19 mouse cellular contexts compared by ENCODE assay signal in the genomic region with DNA sequence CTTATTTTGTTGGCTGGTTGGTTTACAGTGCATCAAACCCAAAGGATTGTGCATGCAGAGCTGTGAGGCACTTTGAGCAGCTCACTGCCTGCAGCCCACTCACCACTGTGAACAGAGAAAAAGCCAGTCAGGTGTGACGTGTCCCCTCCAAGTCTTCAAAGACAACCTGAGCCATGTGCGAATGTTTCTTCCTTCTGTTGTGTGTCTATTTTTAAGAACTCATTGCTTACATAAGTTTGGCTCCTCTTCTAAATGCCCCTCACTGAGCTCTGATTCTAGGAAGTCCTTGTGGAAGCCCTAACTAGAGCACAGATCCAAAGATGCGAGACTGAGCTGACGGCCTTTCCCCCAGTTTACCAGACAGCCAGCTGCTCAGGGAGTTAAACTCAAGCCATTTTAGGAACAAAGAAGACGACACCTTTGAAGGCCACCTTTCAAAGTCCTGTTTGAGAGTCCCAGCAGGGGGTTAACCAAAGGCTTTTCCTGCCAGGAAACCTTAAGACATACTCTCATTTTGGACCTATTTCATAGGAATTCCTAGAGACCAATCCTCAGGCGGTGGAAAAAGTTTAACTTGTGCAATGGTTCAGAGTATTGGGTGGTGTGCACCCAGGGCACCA. TPM values are rescaled to one million over a fixed set of nuclear protein-coding genes. Genes with fewer than 3 reads are reported as not detected.
DNase-seq lines count a peak whose midpoint lies in the region; ATAC-seq and TF ChIP-seq lines count a peak whose summit lies in the region.
"Had no signal": no experiment of that assay in that cellular context is flagged by ENCODE, and none has a peak within 500 bp of the region (broad histone marks: within the 10 kb centered on the region; RNA-seq: fewer than 3 reads in every experiment).

No protein-coding gene starts in this region.

- DNase-seq in heart, adult 11 months = peak; percentile 74
- DNase-seq in left cerebral cortex, postnatal 36 days (ENCODE audit: low spot score in 2 of 2) = peak; percentile 27 to 29
- no peak for DNase-seq in left cerebral cortex, postnatal 4 days
- peak; percentile 31 for DNase-seq in ES-E14 (ENCODE audit: low read depth, low spot score)
- DNase-seq in brain, adult 2 months (ENCODE audit: low read depth, low spot score) = peak; percentile 79
- no peak for DNase-seq in heart, embryonic 10.5 days (ENCODE audit: low spot score)
- DNase-seq: cerebellum, adult 9-11 months; embryo, embryonic 11 days; kidney, adult 18-20 months; lung, postnatal 10 days had no signal

- H3K36me3 ChIP-seq in heart, embryonic 11.5 days (ENCODE audit: control insufficient read depth, insufficient read depth, low read length) = no peaks in the 10 kb centered on the region
- no peaks in the 10 kb centered on the region for H3K36me3 ChIP-seq in ES-E14 (ENCODE audit: control insufficient read depth, insufficient read depth, low read length, poor library complexity, severe bottlenecking)
- H3K36me3 ChIP-seq in heart, embryonic 10.5 days = peaks cover 10% of the 10 kb centered on the region; the same call in 1 of the 2 replicates
- H3K36me3 ChIP-seq: stomach, embryonic 15.5 days had no signal

- WGBS in heart, embryonic 11.5 days (ENCODE audit: insufficient replicate concordance) = 82% methylated on average over 6 of the region's 6 CpGs
- 75% methylated on average over 6 of the region's 6 CpGs for WGBS in heart, embryonic 10.5 days

- in situ Hi-C loops in ES-E14 (cut with MboI; ENCODE audit: low sequenced_read_pairs in 2 of 2, unreplicated experiment in 2 of 2) = no loop called here

- no peaks in the 10 kb centered on the region for H3K9me3 ChIP-seq in heart, embryonic 11.5 days (replicated peaks; ENCODE audit: control insufficient read depth, low read length)
- no peaks in the 10 kb centered on the region for H3K9me3 ChIP-seq in ES-E14 (ENCODE audit: control insufficient read depth, insufficient read depth, low read depth, low read length)
- no peaks in the 10 kb centered on the region for H3K9me3 ChIP-seq in heart, embryonic 10.5 days
- H3K9me3 ChIP-seq: G1E; heart, embryonic 15.5 days; limb, embryonic 15.5 days; stomach, embryonic 15.5 days had no signal

- H3K9ac ChIP-seq in heart, embryonic 11.5 days (ENCODE audit: low read depth, low read length) = no peak overlapping the region
- H3K9ac ChIP-seq in ES-E14 (ENCODE audit: insufficient read depth, low read depth, low read length, poor library complexity, severe bottlenecking) = no peak overlapping the region
- H3K9ac ChIP-seq: heart, embryonic 15.5 days; limb, embryonic 15.5 days; stomach, embryonic 15.5 days had no signal

- intact Hi-C loops in left cerebral cortex, postnatal 36 days (cut with DNase I) = loop anchor here (5.0 to 10.0 kb wide), 2 partner anchors 93 to 731 kb away; a partner anchor contains a TSS
- intact Hi-C loops in left cerebral cortex, postnatal 4 days (cut with DNase I) = loop anchor here (10.0 kb wide), 1 partner anchor 181 kb away; no protein-coding TSS in a partner anchor

- H3K27ac ChIP-seq in heart, embryonic 11.5 days (ENCODE audit: low read depth, low read length) = no peak overlapping the region
- no peak overlapping the region for H3K27ac ChIP-seq in ES-E14 (ENCODE audit: insufficient read depth, low read depth, low read length, poor library complexity, severe bottlenecking)
- no peak overlapping the region for H3K27ac ChIP-seq in heart, embryonic 10.5 days
- H3K27ac ChIP-seq: heart, embryonic 15.5 days; hindbrain, postnatal 0 days; limb, embryonic 15.5 days; stomach, embryonic 15.5 days had no signal

- no peak overlapping the region for H3K4me3 ChIP-seq in heart, embryonic 11.5 days (ENCODE audit: low read depth, low read length)
- no peak overlapping the region for H3K4me3 ChIP-seq in ES-E14 (ENCODE audit: insufficient read depth in 1 of 2, low read depth in 1 of 2, low read length in 2 of 2, poor library complexity in 1 of 2, severe bottlenecking in 1 of 2)
- no peak overlapping the region for H3K4me3 ChIP-seq in heart, embryonic 10.5 days
- H3K4me3 ChIP-seq: heart, embryonic 15.5 days; limb, embryonic 15.5 days; stomach, embryonic 15.5 days had no signal

- no peaks in the 10 kb centered on the region for H3K27me3 ChIP-seq in heart, embryonic 11.5 days (ENCODE audit: control insufficient read depth, insufficient read depth, low read length)
- no peaks in the 10 kb centered on the region for H3K27me3 ChIP-seq in heart, embryonic 10.5 days (ENCODE audit: insufficient read depth, poor library complexity, severe bottlenecking)
- H3K27me3 ChIP-seq: heart, embryonic 15.5 days; limb, embryonic 15.5 days; stomach, embryonic 15.5 days had no signal

- ATAC-seq in heart, embryonic 11.5 days (replicated peaks; ENCODE audit: insufficient number of reproducible peaks, low FRiP score, low TSS enrichment) = no peak
- ATAC-seq: hindbrain, postnatal 0 days had no signal

- H3K4me2 ChIP-seq in heart, embryonic 11.5 days = no peak overlapping the region
- H3K4me2 ChIP-seq: heart, embryonic 15.5 days; limb, embryonic 15.5 days; stomach, embryonic 15.5 days had no signal

- H3K4me1 ChIP-seq in heart, embryonic 11.5 days (ENCODE audit: control insufficient read depth, insufficient read depth, low read length) = no peaks in the 10 kb centered on the region
- H3K4me1 ChIP-seq in ES-E14 (ENCODE audit: control insufficient read depth in 2 of 2, insufficient read depth in 2 of 2, low read length in 2 of 2, poor library complexity in 1 of 2) = peaks cover 0 to 2% of the 10 kb centered on the region in 2 experiments; a peak in 1 of 4 replicates
- H3K4me1 ChIP-seq in heart, embryonic 10.5 days = no peaks in the 10 kb centered on the region
- H3K4me1 ChIP-seq: heart, embryonic 15.5 days; limb, embryonic 15.5 days; stomach, embryonic 15.5 days had no signal

TF ChIP-seq in ES-E14, 5 proteins besides CTCF, POLR2A, EP300 and RAD21:
- TF ChIP-seq MAFK (IDR thresholded peaks at IDR 0.05; ENCODE audit: insufficient read depth, low read depth, low read length) = no peak
- no peak for TF ChIP-seq HCFC1 (IDR thresholded peaks at IDR 0.05; ENCODE audit: borderline replicate concordance, insufficient read depth, low read length)
- TF ChIP-seq ZC3H11A (IDR thresholded peaks at IDR 0.05; ENCODE audit: borderline replicate concordance, low read depth, low read length) = no peak
- no peak for TF ChIP-seq ZNF384 (IDR thresholded peaks at IDR 0.05; ENCODE audit: low read depth, low read length)
- TF ChIP-seq CHD2 (IDR thresholded peaks at IDR 0.05; ENCODE audit: low read depth, low read length) = no peak

RNA-seq across cellular contexts. Expression of a gene that starts 53.4 kb away (rescaled TPM):
- polyA plus RNA-seq in heart, embryonic 11.5 days (2014; fragmentation: Nextera tagmentation; extraction: Ambion mirVana) = not detected in 2 replicates
- total RNA-seq in left cerebral cortex, postnatal 36 days (2021) = under 1 TPM; 0.54 to 0.91 TPM
- total RNA-seq in left cerebral cortex, postnatal 4 days (2021) = 1 to 10 TPM; 1.0 to 1.2 TPM
- total RNA-seq in ES-E14 (2012; rRNA removed) = 4.5 and 4.8 TPM in 2 replicates
- polyA plus RNA-seq in heart, embryonic 10.5 days (2016; fragmentation: Nextera tagmentation; extraction: Ambion mirVana) = 0.11 and 0.12 TPM in 2 replicates
- total RNA-seq: gastrocnemius, adult 18-20 months had no signal
- polyA plus RNA-seq: forebrain, embryonic 11.5 days; G1E; heart, embryonic 15.5 days; hindbrain, postnatal 0 days; limb, embryonic 15.5 days; neural tube, embryonic 11.5 days had no signal

Comparison
In these comparisons a context has a peak if more than half of its experiments do, and no peak if none do; other contexts are left out.
1. DNase-seq: peak in heart, adult 11 months (single experiment), left cerebral cortex, postnatal 36 days (2 of 2), ES-E14 (single experiment) and brain, adult 2 months (single experiment); none in left cerebral cortex, postnatal 4 days (single experiment) and heart, embryonic 10.5 days (single experiment).